Mouse (Mus musculus): ENCODE data around the gene Prmt9. TPM values are rescaled to one million over a fixed set of nuclear protein-coding genes. Genes with fewer than 3 reads are reported as not detected.

The Prmt9 gene
- polyA plus RNA-seq, 1 experiment, result 0.05 TPM

DNA sequence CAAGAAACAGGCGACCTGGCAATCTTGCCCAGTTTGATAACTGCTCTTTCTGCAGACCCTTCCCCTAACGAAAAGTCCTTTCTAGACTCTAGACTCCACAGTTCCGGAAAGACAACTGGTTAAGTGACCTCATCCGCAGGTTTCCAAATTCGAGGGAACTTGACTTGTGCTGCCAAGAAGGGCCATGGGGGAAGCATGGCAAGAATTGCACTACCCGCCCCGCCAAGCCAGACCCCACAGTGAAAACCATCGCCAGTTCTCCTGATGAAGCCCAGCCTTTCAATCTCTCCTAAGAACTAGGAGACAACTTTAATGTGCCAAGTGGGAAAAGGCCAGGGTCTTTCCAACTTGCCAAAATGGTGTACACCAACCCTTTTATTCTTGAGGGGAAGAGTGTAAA, 34.0 kb upstream of the Prmt9 start:
- H3K9me3 ChIP-seq (ENCODE audit: control insufficient read depth, low read length), result no peaks in the 10 kb centered on the region
- H3K36me3 ChIP-seq (ENCODE audit: control insufficient read depth), result no peaks in the 10 kb centered on the region
- H3K27me3 ChIP-seq (ENCODE audit: control insufficient read depth), result peaks cover 22% of the 10 kb centered on the region
- no peak overlapping the region for H3K4me3 ChIP-seq (replicated peaks)
- H3K4me1 ChIP-seq (ENCODE audit: control insufficient read depth), result peaks cover 26% of the 10 kb centered on the region
- no peak for TF ChIP-seq GATA1 (IDR thresholded peaks at IDR 0.05; ENCODE audit: low read length)
- no peak for TF ChIP-seq TAL1 (IDR thresholded peaks at IDR 0.05; ENCODE audit: low read length)

DNA sequence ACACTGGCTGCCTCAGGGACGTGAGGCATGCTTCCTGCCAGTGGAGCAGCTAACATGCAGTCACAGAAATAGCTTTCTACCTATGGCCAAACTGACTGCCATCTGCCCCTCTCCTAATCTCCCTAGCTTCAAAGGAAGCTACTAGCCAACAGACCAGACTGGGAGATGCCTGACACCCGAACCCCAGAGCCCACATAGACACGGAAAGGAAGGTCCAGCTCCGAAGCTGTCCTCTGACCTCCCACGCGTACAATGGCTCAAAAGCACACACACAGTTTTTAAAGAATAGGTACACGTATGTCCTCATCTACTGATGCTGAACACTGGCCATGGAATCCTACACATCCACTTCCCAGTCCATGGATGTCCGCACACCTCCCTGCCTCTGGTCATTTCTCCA, 33.4 kb upstream of the Prmt9 start:
- Histone ChIP-seq H3K4me3 (replicated peaks) (no peak overlapping the region), H3K9me3 (ENCODE audit: control insufficient read depth, low read length) (no peaks in the 10 kb centered on the region), H3K36me3 (ENCODE audit: control insufficient read depth) (no peaks in the 10 kb centered on the region), H3K4me1 (ENCODE audit: control insufficient read depth) (peaks cover 26% of the 10 kb centered on the region), H3K27me3 (ENCODE audit: control insufficient read depth) (peaks cover 22% of the 10 kb centered on the region)
- no peak for TF ChIP-seq TAL1 (IDR thresholded peaks at IDR 0.05; ENCODE audit: low read length)
- TF ChIP-seq GATA1 (IDR thresholded peaks at IDR 0.05; ENCODE audit: low read length), result no peak

DNA sequence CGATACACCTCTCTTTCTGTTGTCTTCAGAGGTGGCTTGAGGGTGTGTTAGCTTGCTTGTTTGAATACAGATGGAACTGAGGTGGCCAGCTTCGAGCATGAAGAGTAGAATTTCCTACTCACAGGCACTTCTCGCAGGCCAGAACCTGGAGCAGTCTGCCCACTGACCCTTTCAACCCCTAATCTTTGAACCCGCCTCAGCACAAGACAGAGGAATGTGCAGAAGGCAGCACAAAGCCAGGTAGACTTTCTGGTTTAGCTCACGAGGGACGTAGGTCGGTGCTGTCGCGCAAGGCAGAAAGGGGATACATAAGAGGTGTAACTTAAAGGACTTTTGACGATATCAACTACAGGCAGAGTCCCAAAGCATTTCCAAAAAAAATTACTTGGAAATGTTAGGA, 32.4 kb upstream of the Prmt9 start:
- Histone ChIP-seq H3K9me3 (ENCODE audit: control insufficient read depth, low read length) (no peaks in the 10 kb centered on the region), H3K4me3 (replicated peaks) (peak overlapping the region; percentile 75), H3K27me3 (ENCODE audit: control insufficient read depth) (peaks cover 22% of the 10 kb centered on the region), H3K36me3 (ENCODE audit: control insufficient read depth) (no peaks in the 10 kb centered on the region), H3K4me1 (ENCODE audit: control insufficient read depth) (peaks cover 26% of the 10 kb centered on the region)
- TF ChIP-seq GATA1 (IDR thresholded peaks at IDR 0.05; ENCODE audit: low read length) (no peak), TAL1 (IDR thresholded peaks at IDR 0.05; ENCODE audit: low read length) (no peak)

DNA sequence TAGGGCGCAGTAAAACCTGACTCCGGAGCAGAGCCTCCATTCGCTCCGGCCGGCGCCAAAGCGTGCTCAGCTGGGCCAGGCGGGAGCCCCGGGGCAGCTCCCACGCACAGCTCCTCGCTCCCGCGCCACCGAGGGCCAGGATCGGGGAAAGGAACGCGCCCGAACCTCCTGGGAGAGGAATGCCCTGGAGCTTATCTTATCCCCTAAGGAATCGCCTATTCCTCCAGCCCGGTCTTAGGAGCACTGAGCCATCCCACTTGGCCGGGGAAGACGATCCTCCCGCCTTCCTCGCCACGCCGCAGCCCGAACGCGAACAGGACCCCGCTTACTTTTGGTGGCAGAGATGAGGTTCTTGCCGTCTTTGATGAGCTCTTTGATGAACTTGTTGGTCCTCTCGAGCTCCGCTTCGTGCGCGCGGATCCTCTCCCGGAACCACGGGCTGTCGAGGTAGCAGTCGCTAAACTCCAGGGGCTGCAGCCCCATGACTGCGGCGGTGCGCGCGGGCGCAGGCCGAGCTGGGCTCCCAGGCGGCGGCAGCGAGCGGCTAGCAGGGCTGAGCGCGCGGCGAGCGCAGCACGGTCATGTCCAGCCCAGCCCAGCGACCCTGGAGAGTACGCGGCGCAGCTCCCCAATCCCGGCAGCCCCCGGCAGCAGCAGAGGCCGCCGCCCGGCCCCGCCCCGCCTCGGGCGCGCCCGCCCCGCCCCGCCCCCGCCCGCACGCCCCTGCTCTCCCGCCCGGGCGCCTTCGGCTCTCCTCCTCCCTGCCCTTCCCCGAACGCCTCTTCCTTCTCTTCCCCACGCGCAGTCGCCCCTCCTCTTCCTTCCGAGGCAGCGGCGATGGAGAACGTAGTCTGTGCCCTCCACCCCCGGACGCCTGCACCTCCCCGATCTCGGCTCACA, 31.6 kb upstream of the Prmt9 start, which contains the start of gene Arhgap10:
TSS of gene Arhgap10 (minus strand) at position 653 of the 900 bp plus-strand sequence.
- Histone ChIP-seq H3K9me3 (ENCODE audit: control insufficient read depth, low read length) (no peaks in the 10 kb centered on the region), H3K27me3 (ENCODE audit: control insufficient read depth) (peaks cover 22% of the 10 kb centered on the region), H3K36me3 (ENCODE audit: control insufficient read depth) (no peaks in the 10 kb centered on the region), H3K4me3 (replicated peaks) (peak within 1 kb of the TSS; percentile 75), H3K4me1 (ENCODE audit: control insufficient read depth) (peaks cover 26% of the 10 kb centered on the region)
- TF ChIP-seq GATA1 (IDR thresholded peaks at IDR 0.05; ENCODE audit: low read length), result no peak
- TF ChIP-seq TAL1 (IDR thresholded peaks at IDR 0.05; ENCODE audit: low read length), result no peak

DNA sequence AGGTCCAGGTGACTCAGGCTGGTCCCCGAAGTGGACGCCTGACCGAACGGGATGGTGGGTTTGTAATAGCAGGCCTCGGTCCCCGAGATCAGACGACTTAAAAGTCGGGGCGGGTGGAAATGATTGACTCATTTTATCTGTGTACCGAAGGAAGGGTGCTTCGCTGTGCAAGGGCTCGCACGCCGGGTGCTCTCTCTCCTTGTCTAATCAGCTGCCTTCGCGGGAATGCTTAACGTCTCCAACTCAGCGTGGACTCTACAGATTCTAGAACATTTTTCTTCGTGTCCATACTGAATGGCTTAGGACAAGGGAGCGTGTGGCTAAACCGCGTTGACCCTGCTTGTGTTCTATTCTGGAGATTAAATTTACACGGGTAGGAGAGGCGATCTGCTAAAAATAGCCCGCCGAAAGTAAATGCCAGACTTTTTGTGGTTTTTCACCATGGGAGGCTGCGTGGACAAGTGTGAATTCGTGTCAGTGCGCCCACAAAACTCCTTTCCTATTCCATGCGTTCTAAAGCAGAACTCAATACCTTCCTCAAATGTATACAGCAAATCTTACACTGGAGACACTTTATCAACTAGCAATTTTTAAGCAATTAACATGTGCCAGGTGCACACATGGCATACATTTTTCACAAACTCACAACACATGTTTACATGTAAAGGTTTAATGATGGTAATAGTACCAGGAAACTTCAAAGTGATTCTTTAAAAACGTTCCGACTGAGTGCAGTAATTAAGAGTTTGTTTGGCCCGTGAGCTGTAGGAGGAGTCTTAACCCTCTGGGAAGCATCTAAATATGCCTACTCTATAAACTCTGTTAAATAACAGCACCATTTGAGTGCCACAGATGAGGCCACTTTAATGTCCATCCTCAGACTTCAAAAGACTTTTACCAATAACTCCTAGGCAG, 30.7 kb upstream of the Prmt9 start:
- H3K9me3 ChIP-seq (ENCODE audit: control insufficient read depth, low read length), result no peaks in the 10 kb centered on the region
- TF ChIP-seq TAL1 (IDR thresholded peaks at IDR 0.05; ENCODE audit: low read length) (no peak), GATA1 (IDR thresholded peaks at IDR 0.05; ENCODE audit: low read length) (no peak)
- no peaks in the 10 kb centered on the region for H3K36me3 ChIP-seq (ENCODE audit: control insufficient read depth)
- H3K4me1 ChIP-seq (ENCODE audit: control insufficient read depth), result peaks cover 26% of the 10 kb centered on the region
- peaks cover 22% of the 10 kb centered on the region for H3K27me3 ChIP-seq (ENCODE audit: control insufficient read depth)
- peak overlapping the region; percentile 75 for H3K4me3 ChIP-seq (replicated peaks)

DNA sequence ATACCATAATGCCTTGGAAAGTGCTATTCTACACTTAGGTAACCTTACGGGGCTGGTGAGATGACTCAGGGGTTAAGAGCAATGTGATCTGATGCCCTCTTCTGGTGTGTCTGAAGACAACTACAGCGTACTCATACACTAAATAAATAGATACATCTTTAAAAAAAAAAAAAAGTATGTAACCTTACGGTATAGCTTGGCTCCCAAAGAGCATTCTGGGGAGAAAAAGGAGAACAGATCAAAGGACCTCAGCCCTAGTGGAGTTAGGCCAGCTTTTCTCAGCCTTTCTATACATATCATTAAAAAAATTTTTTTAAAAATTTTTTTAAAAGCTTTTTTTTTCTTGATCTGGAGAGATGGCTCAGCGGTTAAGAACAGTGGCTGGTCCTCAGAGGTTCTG, 28.6 kb upstream of the Prmt9 start:
- no peaks in the 10 kb centered on the region for H3K36me3 ChIP-seq (ENCODE audit: control insufficient read depth)
- TF ChIP-seq GATA1 (IDR thresholded peaks at IDR 0.05; ENCODE audit: low read length) (no peak), TAL1 (IDR thresholded peaks at IDR 0.05; ENCODE audit: low read length) (no peak)
- no peak overlapping the region for H3K4me3 ChIP-seq (replicated peaks)
- no peaks in the 10 kb centered on the region for H3K9me3 ChIP-seq (ENCODE audit: control insufficient read depth, low read length)
- H3K4me1 ChIP-seq (ENCODE audit: control insufficient read depth), result peaks cover 26% of the 10 kb centered on the region
- peaks cover 22% of the 10 kb centered on the region for H3K27me3 ChIP-seq (ENCODE audit: control insufficient read depth)

DNA sequence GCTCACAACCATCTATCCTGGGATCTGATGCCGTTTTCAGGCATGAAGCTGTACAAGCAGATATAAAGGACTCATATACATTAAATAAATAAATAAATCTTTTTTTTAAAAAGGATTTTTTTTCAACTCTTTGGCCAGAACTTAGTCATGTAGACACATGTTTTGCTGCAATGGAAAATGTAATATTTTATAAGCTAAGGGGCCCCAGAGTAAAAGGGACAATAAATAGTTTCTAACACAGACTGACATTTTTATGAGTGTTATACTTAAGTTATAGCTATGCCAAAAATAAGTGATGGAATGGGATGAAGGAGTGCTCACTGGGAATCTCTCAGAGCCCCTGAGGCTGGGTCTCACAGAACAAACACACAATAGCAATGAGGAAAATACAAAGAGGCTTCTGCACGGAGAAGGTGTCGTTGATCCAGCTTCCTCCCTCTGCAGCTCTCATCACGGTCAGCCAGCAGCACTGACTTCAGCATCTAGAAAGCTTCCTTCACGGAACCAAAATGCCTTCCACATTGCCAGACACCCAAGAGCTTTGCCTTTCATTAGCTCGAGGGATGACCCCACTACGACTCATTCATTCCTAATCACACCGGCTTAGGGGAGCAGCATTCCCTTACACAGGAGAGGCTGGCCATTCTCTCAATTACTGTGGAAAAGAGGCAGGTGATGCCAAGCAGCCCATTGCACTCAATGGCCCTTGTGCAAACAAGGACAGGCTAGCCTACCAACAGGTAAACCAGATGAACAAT, 28.0 kb upstream of the Prmt9 start:
- TF ChIP-seq TAL1 (IDR thresholded peaks at IDR 0.05; ENCODE audit: low read length) (no peak), GATA1 (IDR thresholded peaks at IDR 0.05; ENCODE audit: low read length) (no peak)
- H3K9me3 ChIP-seq (ENCODE audit: control insufficient read depth, low read length), result no peaks in the 10 kb centered on the region
- H3K36me3 ChIP-seq (ENCODE audit: control insufficient read depth), result no peaks in the 10 kb centered on the region
- H3K4me3 ChIP-seq (replicated peaks), result no peak overlapping the region
- peaks cover 20% of the 10 kb centered on the region for H3K27me3 ChIP-seq (ENCODE audit: control insufficient read depth)
- H3K4me1 ChIP-seq (ENCODE audit: control insufficient read depth), result peaks cover 26% of the 10 kb centered on the region

DNA sequence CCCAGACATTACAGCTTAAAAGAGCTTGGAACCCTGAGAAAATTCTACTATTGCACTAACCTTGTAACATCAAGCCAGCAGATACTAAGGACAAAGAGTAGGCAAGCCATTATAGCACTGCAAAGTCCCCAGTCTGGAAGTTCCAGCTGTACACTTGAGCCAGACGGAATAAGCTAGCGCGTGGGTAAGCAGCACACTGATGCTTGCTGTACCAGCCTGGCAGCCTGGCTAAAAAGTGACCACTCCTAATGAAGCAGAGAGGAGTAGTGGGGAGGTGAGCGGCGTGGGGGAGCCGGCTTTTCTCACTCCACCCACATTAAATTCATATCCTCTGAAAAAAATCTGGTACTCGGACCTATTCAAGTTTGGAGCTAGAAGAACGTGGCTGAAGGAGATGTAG, 26.2 kb upstream of the Prmt9 start:
- no peaks in the 10 kb centered on the region for H3K9me3 ChIP-seq (ENCODE audit: control insufficient read depth, low read length)
- H3K4me3 ChIP-seq (replicated peaks), result no peak overlapping the region
- TF ChIP-seq TAL1 (IDR thresholded peaks at IDR 0.05; ENCODE audit: low read length) (no peak), GATA1 (IDR thresholded peaks at IDR 0.05; ENCODE audit: low read length) (no peak)
- peaks cover 11% of the 10 kb centered on the region for H3K4me1 ChIP-seq (ENCODE audit: control insufficient read depth)
- no peaks in the 10 kb centered on the region for H3K36me3 ChIP-seq (ENCODE audit: control insufficient read depth)
- H3K27me3 ChIP-seq (ENCODE audit: control insufficient read depth), result peaks cover 4% of the 10 kb centered on the region
